Mouse (Mus musculus) bone marrow, adult 2 months (tissue): Measurements from ENCODE around the gene BC048403.

Experiments used
- CTCF ChIP-seq: fragments of 200-500 bp; IDR thresholded peaks from 2 replicates; pipeline ENCODE4 v1.5.1; 2011; ENCODE audit warnings: low read length, control low read depth; ENCODE audit not compliant: control insufficient read depth, insufficient read depth
- POLR2A ChIP-seq: fragments of 200-500 bp; IDR thresholded peaks from 2 replicates; pipeline ENCODE4 v1.6.1; 2011; ENCODE audit warnings: low read depth, mild to moderate bottlenecking, control low read depth, low read length, borderline replicate concordance; ENCODE audit not compliant: control insufficient read depth

DNA sequence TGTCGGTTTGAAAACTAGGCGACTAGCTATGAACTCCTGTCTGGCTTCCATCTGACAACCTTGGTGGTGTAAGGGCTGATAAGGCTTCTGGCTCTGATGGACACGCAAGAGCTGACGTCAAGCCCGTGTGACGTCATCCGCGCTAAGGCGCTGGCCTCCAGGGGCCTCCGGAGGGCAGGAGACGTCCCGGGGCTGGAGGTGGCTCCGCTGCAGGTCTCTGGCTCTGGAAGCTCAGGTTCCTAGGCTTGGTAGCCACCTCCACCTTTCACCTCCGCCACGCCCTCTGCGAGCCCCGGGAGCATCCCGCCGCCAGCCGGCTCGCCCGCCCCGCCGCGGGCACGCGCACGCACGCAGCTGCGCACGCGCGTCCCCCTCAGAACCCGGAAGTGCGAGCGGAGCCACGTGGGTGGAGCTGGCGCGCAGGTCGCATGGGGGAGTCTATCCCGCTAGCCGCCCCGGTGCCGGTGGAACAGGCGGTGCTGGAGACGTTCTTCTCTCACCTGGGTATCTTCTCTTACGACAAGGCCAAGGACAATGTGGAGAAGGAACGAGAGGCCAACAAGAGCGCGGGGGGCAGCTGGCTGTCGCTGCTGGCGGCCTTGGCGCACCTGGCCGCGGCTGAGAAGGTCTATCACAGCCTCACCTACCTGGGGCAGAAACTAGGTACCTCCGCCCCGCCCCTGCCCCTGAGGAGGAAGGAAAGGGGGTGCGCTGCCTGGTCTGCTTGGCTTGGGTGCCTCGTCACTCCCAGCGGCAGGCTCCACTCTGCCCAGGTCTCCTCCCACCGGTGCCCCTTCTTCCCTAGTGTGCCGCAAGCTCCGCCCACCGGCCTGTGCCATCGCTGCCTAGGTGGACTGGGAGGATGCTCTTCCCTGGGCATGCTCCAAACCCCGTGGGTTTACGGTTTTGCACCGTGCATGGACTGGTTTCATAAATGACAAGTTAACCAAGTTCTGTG lies at the start of gene BC048403:
- TF ChIP-seq POLR2A (peak; percentile 68; the same call in 1 of the 2 replicates), CTCF (no peak)
